Mouse (Mus musculus) regulatory T cell (primary cell): ENCODE measurements around the gene Oasl1.

Experiments used
- in situ Hi-C: fragments of 300-600 bp; cut with MboI, MseI; formaldehyde crosslinking; loops from one replicate; pipeline ENCODE4 v1.15.1; 2025; ENCODE audit warnings: high pct_unique_total_duplicates

Gene Oasl1

GRCm38 (mm10) chr5:114968651-114969050 is 45.6 kb downstream of the Oasl1 start:
- in situ Hi-C loops, result no loop called here

GRCm38 (mm10) chr5:114969064-114969463 is 46.0 kb downstream of the Oasl1 start:
- in situ Hi-C loops, result no loop called here

GRCm38 (mm10) chr5:114969609-114970215 is 46.7 kb downstream of the Oasl1 start:
- in situ Hi-C loops, result no loop called here

- in situ Hi-C loops, result no loop called here
Measured at GRCm38 (mm10) chr5:114970824-114971227, 47.8 kb downstream of the Oasl1 start, which contains the start of gene Hnf1a. Hnf1a (minus strand) TSS chr5:114971094.

- in situ Hi-C loops, result no loop called here
Measured at GRCm38 (mm10) chr5:114972201-114972600, 49.2 kb downstream of the Oasl1 start.

- in situ Hi-C loops, result no loop called here
Measured at GRCm38 (mm10) chr5:114973131-114973530, 50.1 kb downstream of the Oasl1 start.

- in situ Hi-C loops, result loop anchor here (5.0 kb wide), 1 partner anchor 100 kb away; no protein-coding TSS in a partner anchor
Measured at GRCm38 (mm10) chr5:114976935-114977334, 53.9 kb downstream of the Oasl1 start.

GRCm38 (mm10) chr5:114978473-114978872 is 55.4 kb downstream of the Oasl1 start:
- in situ Hi-C loops, result loop anchor here (5.0 kb wide), 1 partner anchor 99 kb away; no protein-coding TSS in a partner anchor

- in situ Hi-C loops, result loop anchor here (5.0 kb wide), 1 partner anchor 98 kb away; no protein-coding TSS in a partner anchor
Measured at GRCm38 (mm10) chr5:114978888-114979249, 55.8 kb downstream of the Oasl1 start.

- in situ Hi-C loops, result loop anchor here (5.0 kb wide), 1 partner anchor 98 kb away; no protein-coding TSS in a partner anchor
Measured at GRCm38 (mm10) chr5:114979250-114980121, 56.4 kb downstream of the Oasl1 start.

GRCm38 (mm10) chr5:114980122-114980748 is 57.2 kb downstream of the Oasl1 start:
- in situ Hi-C loops, result no loop called here

GRCm38 (mm10) chr5:114982001-114982400 is 59.0 kb downstream of the Oasl1 start:
- in situ Hi-C loops, result no loop called here

GRCm38 (mm10) chr5:114985074-114985473 is 62.0 kb downstream of the Oasl1 start:
- in situ Hi-C loops, result no loop called here
